Mouse (Mus musculus): Measurements from ENCODE around the gene Eif4ebp2. TPM values are rescaled to one million over a fixed set of nuclear protein-coding genes. Genes with fewer than 3 reads are reported as not detected.
"Not testable (repeated sequence)": the region's sequence is repeated elsewhere in the genome, so short reads cannot be mapped to it uniquely, and the experiment has no call there.

The Eif4ebp2 gene
- polyA plus RNA-seq, 1 experiment from 2014 or later, result 37.4 TPM

DNA sequence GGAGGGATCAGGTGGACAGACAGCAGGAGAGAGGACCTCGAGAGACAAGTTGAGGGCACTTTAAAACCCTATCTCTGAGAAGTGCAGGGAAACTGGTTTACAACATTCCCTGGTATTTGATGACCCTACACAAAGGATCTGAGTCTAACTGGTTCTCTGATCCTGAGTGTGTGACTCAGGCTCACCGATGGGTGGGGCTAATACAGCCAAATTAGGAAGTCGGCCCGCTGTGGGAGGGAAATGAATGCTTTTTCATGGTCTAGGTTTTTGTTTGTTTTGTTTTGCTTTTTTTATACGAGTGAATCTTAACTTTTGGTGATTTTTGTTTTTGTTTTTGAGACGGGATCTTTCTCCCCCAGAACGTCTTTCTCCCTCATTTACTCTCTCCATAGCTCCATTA is 16.4 kb upstream of the Eif4ebp2 start:
- no peaks in the 10 kb centered on the region for H3K27me3 ChIP-seq (ENCODE audit: control insufficient read depth, insufficient read depth, low read length)

DNA sequence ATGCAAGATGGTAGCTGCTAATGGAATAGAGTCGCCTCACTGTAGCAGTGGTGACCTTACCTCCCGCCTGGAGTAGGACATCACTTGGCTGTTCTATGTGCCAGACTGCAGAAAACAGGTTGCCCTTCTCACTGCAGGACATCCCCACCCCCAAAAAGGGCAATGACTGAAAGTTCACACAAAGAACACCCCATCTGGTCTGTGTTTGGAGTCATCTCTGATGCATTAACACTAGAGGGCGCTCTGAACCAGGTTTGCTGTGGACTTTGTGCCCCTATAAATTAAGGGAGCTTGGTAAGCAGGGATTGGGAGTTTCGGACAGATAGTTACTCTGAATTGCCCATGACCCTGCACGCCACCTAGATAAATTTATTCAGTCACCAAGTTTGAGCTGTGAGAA is 14.4 kb upstream of the Eif4ebp2 start:
- H3K36me3 ChIP-seq (replicated peaks; ENCODE audit: control insufficient read depth, insufficient read depth), result no peaks in the 10 kb centered on the region
- no peak overlapping the region for H3K4me2 ChIP-seq (replicated peaks)
- ATAC-seq (ENCODE audit: low FRiP score) (no peak), DNase-seq (ENCODE audit: low spot score) (peak; percentile 78)
- H3K9ac ChIP-seq, result no peak overlapping the region
- no peaks in the 10 kb centered on the region for H3K9me3 ChIP-seq (ENCODE audit: control insufficient read depth, low read length)
- no peak overlapping the region for H3K27ac ChIP-seq
- H3K27me3 ChIP-seq (ENCODE audit: control insufficient read depth, insufficient read depth, low read length), result no peaks in the 10 kb centered on the region
- H3K4me1 ChIP-seq (replicated peaks; ENCODE audit: control insufficient read depth, insufficient read depth, low read length), result no peaks in the 10 kb centered on the region
- WGBS, result 27% methylated on average over 5 of the region's 5 CpGs
- H3K4me3 ChIP-seq (replicated peaks; ENCODE audit: low read length), result no peak overlapping the region

More for the DNA sequence above, 16.4 kb upstream of the Eif4ebp2 start:
- H3K4me1 ChIP-seq (replicated peaks; ENCODE audit: control insufficient read depth, insufficient read depth, low read length), result no peaks in the 10 kb centered on the region
- DNase-seq (ENCODE audit: low spot score) (no peak), ATAC-seq (ENCODE audit: low FRiP score) (no peak)
- H3K27ac ChIP-seq, result no peak overlapping the region
- H3K9ac ChIP-seq, result no peak overlapping the region
- H3K9me3 ChIP-seq (ENCODE audit: control insufficient read depth, low read length), result no peaks in the 10 kb centered on the region
- H3K36me3 ChIP-seq (replicated peaks; ENCODE audit: control insufficient read depth, insufficient read depth), result no peaks in the 10 kb centered on the region
- H3K4me2 ChIP-seq (replicated peaks), result no peak overlapping the region
- WGBS, result 68% methylated on average over 7 of the region's 7 CpGs
- H3K4me3 ChIP-seq (replicated peaks; ENCODE audit: low read length), result no peak overlapping the region

DNA sequence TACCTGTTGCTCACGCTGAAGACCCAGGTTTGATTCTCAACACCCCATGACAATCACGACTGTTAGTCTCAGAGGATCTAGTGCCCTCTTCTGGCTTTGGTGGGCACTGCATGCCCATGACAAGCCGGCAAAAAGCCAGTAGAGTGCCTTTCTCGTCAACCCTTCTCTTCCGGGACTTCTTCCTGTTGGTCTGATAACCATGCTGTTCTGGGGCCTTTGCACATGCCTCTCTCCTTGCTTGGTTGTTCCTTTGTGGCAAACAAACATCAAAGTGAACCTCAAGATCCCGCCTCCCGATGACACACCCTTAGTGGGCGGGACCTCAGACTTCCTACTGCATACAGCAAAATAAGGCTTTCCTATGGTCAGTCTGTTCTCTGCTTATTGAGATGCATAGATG is 13.8 kb upstream of the Eif4ebp2 start:
- DNase-seq (ENCODE audit: low spot score) (no peak), ATAC-seq (ENCODE audit: low FRiP score) (no peak)
- Histone ChIP-seq H3K36me3 (replicated peaks; ENCODE audit: control insufficient read depth, insufficient read depth) (no peaks in the 10 kb centered on the region), H3K27me3 (ENCODE audit: control insufficient read depth, insufficient read depth, low read length) (no peaks in the 10 kb centered on the region), H3K27ac (no peak overlapping the region), H3K4me1 (replicated peaks; ENCODE audit: control insufficient read depth, insufficient read depth, low read length) (no peaks in the 10 kb centered on the region), H3K4me2 (replicated peaks) (no peak overlapping the region), H3K9ac (no peak overlapping the region), H3K9me3 (ENCODE audit: control insufficient read depth, low read length) (no peaks in the 10 kb centered on the region), H3K4me3 (replicated peaks; ENCODE audit: low read length) (no peak overlapping the region)
- WGBS, result 68% methylated on average over 8 of the region's 8 CpGs

DNA sequence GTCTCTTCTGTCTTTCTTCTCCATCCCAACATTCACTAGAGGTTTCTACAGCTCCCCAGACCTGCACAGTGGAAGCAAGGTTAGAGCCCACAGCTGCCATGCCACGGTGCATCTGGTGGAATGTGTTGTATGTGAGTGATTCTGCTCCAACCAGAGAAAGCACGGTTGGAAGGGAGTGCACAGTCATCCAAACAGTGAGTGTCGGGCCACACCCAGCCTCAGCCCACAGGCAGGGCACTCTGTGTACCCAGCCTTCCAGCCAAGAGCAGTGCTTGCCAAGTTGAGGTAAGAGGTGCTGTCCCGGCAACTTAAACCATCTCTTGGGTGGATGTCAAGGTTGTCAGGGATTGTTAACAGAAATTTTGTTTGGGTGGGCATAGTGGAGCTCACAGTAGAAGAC is 12.5 kb upstream of the Eif4ebp2 start:
- H3K4me3 ChIP-seq (replicated peaks; ENCODE audit: low read length), result no peak overlapping the region
- WGBS, result 84% methylated on average over 4 of the region's 4 CpGs
- no peaks in the 10 kb centered on the region for H3K36me3 ChIP-seq (replicated peaks; ENCODE audit: control insufficient read depth, insufficient read depth)
- DNase-seq (ENCODE audit: low spot score) (no peak), ATAC-seq (ENCODE audit: low FRiP score) (no peak)
- H3K27ac ChIP-seq, result no peak overlapping the region
- no peak overlapping the region for H3K9ac ChIP-seq
- H3K9me3 ChIP-seq (ENCODE audit: control insufficient read depth, low read length), result no peaks in the 10 kb centered on the region
- H3K4me2 ChIP-seq (replicated peaks), result no peak overlapping the region
- H3K27me3 ChIP-seq (ENCODE audit: control insufficient read depth, insufficient read depth, low read length), result no peaks in the 10 kb centered on the region
- H3K4me1 ChIP-seq (replicated peaks; ENCODE audit: control insufficient read depth, insufficient read depth, low read length), result no peaks in the 10 kb centered on the region

DNA sequence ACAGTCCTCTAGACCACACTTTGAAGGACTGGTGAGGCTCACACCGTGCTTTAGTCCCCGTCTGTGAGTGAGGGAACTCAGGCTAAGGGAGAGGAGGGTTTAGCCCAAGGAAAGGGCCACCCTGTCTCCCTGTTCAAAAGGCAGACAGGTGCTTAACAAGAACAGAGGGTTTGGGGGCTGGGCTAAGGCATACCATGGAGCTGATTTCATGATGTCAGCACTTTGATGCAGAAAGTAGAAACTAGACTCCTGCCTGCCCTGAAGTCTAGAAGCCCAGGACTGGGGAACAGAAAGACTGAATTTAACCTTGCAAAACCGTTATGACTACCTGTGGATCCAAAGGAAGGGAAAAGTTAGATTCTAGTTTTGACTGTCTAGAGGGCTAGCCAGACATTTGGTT is 4.7 kb upstream of the Eif4ebp2 start:
- H3K27me3 ChIP-seq (ENCODE audit: control insufficient read depth, insufficient read depth, low read length), result no peaks in the 10 kb centered on the region
- no peaks in the 10 kb centered on the region for H3K9me3 ChIP-seq (ENCODE audit: control insufficient read depth, low read length)
- ATAC-seq (ENCODE audit: low FRiP score) (no peak), DNase-seq (ENCODE audit: low spot score) (no peak)
- no peak overlapping the region for H3K27ac ChIP-seq
- H3K36me3 ChIP-seq (replicated peaks; ENCODE audit: control insufficient read depth, insufficient read depth), result no peaks in the 10 kb centered on the region
- H3K4me1 ChIP-seq (replicated peaks; ENCODE audit: control insufficient read depth, insufficient read depth, low read length), result no peaks in the 10 kb centered on the region
- no peak overlapping the region for H3K4me3 ChIP-seq (replicated peaks; ENCODE audit: low read length)
- H3K4me2 ChIP-seq (replicated peaks), result no peak overlapping the region
- 70% methylated on average over 3 of the region's 3 CpGs for WGBS
- no peak overlapping the region for H3K9ac ChIP-seq

DNA sequence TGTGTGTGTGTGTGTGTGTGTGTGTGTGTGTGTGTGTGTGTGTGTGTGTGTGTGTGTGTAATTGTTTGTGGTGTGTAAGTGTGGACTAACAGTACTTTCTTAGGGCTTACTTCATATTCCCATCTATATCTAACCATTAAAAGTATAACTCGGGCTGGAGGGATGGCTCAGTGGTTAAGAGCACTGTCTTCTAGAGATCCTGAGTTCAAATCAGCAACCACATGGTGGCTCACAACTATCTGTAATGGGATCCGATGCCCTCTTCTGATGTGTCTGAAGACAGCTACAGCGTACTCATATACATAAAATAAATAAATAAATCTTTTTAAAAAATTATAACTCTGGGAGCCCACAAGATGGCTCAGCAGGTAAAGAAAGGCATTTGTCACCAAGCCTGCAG is 710 bp upstream of the Eif4ebp2 start:
- H3K9ac ChIP-seq; H3K27ac ChIP-seq; H3K27me3 ChIP-seq (ENCODE audit: control insufficient read depth, insufficient read depth, low read length); ATAC-seq (ENCODE audit: low FRiP score); H3K36me3 ChIP-seq (replicated peaks; ENCODE audit: control insufficient read depth, insufficient read depth); DNase-seq (ENCODE audit: low spot score); H3K9me3 ChIP-seq (ENCODE audit: control insufficient read depth, low read length): not testable (repeated sequence)
- H3K4me1 ChIP-seq (replicated peaks; ENCODE audit: control insufficient read depth, insufficient read depth, low read length), result peaks cover 24% of the 10 kb centered on the region
- peak overlapping the region; percentile 95; the same call in 1 of the 2 replicates for H3K4me3 ChIP-seq (replicated peaks; ENCODE audit: low read length)
- H3K4me2 ChIP-seq (replicated peaks), result peak overlapping the region; percentile 93; the same call in 1 of the 2 replicates
- 79% methylated on average over 3 of the region's 3 CpGs for WGBS

DNA sequence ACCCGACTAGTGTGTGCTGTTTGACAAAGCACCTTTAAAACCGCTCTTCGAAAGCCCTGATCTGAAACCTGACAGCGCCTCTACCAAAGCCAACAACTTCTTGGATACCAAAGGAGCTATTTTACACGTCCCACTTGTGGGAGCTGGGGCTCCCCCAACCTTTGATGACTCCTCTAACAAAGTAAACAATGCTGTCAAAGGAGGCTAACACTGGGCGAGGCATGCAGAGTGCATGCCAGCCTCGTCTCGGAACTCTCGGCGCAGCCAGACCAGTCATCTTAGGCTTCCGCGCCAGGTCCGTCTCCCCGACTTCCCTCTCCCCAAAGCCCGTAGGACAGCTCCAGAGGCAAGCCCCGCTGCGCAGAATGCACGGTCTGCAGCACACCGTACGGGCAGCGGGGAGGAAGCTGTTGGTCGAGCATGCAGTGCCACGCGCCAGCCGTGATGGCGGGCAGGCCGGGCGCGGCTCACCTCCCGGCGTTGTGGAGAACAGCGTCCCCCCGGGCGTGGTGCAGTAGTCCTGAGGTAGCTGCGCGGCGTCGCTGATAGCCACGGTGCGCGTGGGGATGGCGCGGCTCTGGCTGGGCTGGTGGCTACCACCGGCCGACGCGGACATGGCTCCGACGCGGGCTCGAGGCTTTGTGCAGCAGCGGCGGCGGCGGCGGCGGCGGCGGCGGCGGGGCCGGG is 387 bp downstream of the Eif4ebp2 start:
- Histone ChIP-seq H3K27ac (peak overlapping the region; percentile 80), H3K36me3 (replicated peaks; ENCODE audit: control insufficient read depth, insufficient read depth) (peaks cover 4% of the 10 kb centered on the region; the same call in 1 of the 2 replicates), H3K27me3 (ENCODE audit: control insufficient read depth, insufficient read depth, low read length) (no peaks in the 10 kb centered on the region), H3K9me3 (ENCODE audit: control insufficient read depth, low read length) (no peaks in the 10 kb centered on the region), H3K4me3 (replicated peaks; ENCODE audit: low read length) (peak overlapping the region; percentile 95), H3K4me1 (replicated peaks; ENCODE audit: control insufficient read depth, insufficient read depth, low read length) (peaks cover 30% of the 10 kb centered on the region), H3K9ac (peak overlapping the region; percentile 88), H3K4me2 (replicated peaks) (peak overlapping the region; percentile 93)
- peak; percentile 77 for ATAC-seq (ENCODE audit: low FRiP score)
- DNase-seq (ENCODE audit: low spot score), result peak; percentile 31
- WGBS, result under 1% methylated on average over 58 of the region's 62 CpGs

DNA sequence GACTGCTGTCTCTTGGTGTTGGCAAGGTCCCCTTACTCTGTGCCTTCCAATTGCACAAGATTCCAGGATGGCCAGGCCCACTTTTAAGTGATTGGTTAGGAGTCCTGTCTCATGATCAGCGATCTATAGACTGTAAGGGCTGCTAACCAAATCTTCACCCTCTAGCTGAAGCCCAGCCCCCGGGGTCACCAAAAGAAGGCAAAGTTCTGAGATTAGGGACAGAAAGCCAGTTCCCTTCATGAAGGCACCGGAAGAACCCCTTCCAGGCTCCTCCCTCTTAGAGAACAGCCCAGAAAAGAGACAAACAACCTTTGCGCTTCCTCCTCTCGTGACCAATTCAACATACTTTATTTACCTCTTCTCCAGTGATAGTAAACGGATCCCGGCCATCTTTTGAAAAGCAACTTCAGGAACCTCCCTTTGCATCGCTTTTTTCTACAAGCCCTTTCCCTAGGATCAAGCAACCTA is 964 bp downstream of the Eif4ebp2 start:
- Histone ChIP-seq H3K4me2 (replicated peaks) (peak overlapping the region; percentile 93), H3K27me3 (ENCODE audit: control insufficient read depth, insufficient read depth, low read length) (no peaks in the 10 kb centered on the region), H3K27ac (no peak overlapping the region; the same call in 1 of the 2 replicates), H3K4me1 (replicated peaks; ENCODE audit: control insufficient read depth, insufficient read depth, low read length) (peaks cover 30% of the 10 kb centered on the region), H3K9ac (peak overlapping the region; percentile 88), H3K9me3 (ENCODE audit: control insufficient read depth, low read length) (no peaks in the 10 kb centered on the region), H3K36me3 (replicated peaks; ENCODE audit: control insufficient read depth, insufficient read depth) (peaks cover 4% of the 10 kb centered on the region; the same call in 1 of the 2 replicates), H3K4me3 (replicated peaks; ENCODE audit: low read length) (peak overlapping the region; percentile 95)
- DNase-seq (ENCODE audit: low spot score), result no peak
- ATAC-seq (ENCODE audit: low FRiP score), result no peak
- WGBS, result 8% methylated on average over 8 of the region's 8 CpGs

DNA sequence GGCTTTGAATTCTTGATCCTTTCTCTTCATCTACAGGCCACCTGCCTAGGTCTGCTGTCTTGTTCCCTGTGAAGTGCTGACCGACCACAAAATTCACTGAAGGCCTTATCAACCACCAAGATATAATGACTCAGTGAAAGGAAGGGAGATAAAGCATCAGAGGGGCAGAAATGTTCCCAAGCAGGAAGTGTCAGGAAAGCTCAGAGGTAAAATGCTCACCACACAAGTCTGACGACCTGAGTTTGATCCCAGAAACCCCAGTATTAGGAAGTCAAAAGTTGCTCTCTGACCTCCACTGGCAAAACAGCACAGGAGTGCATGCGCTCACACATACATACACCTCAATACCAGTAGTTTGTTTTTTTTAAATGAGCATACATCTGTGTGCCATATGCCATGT is 3.6 kb downstream of the Eif4ebp2 start:
- no peak overlapping the region for H3K4me2 ChIP-seq (replicated peaks)
- DNase-seq (ENCODE audit: low spot score) (no peak), ATAC-seq (ENCODE audit: low FRiP score) (no peak)
- H3K27ac ChIP-seq, result no peak overlapping the region
- peaks cover 37% of the 10 kb centered on the region for H3K4me1 ChIP-seq (replicated peaks; ENCODE audit: control insufficient read depth, insufficient read depth, low read length)
- 86% methylated on average over 3 of the region's 3 CpGs for WGBS
- H3K9ac ChIP-seq, result no peak overlapping the region
- H3K36me3 ChIP-seq (replicated peaks; ENCODE audit: control insufficient read depth, insufficient read depth), result peaks cover 4% of the 10 kb centered on the region; the same call in 1 of the 2 replicates
- no peaks in the 10 kb centered on the region for H3K27me3 ChIP-seq (ENCODE audit: control insufficient read depth, insufficient read depth, low read length)
- no peak overlapping the region for H3K4me3 ChIP-seq (replicated peaks; ENCODE audit: low read length)
- H3K9me3 ChIP-seq (ENCODE audit: control insufficient read depth, low read length), result no peaks in the 10 kb centered on the region
